Mouse (Mus musculus) cerebellum, adult 8-10 months (tissue): ENCODE data around the gene Gsta4.
"Not testable (repeated sequence)": the region's sequence is repeated elsewhere in the genome, so short reads cannot be mapped to it uniquely, and the experiment has no call there.

Experiments
- DNase-seq: peaks from one replicate; pipeline ENCODE4 v3.0.0; 2022

The Gsta4 gene

DNA sequence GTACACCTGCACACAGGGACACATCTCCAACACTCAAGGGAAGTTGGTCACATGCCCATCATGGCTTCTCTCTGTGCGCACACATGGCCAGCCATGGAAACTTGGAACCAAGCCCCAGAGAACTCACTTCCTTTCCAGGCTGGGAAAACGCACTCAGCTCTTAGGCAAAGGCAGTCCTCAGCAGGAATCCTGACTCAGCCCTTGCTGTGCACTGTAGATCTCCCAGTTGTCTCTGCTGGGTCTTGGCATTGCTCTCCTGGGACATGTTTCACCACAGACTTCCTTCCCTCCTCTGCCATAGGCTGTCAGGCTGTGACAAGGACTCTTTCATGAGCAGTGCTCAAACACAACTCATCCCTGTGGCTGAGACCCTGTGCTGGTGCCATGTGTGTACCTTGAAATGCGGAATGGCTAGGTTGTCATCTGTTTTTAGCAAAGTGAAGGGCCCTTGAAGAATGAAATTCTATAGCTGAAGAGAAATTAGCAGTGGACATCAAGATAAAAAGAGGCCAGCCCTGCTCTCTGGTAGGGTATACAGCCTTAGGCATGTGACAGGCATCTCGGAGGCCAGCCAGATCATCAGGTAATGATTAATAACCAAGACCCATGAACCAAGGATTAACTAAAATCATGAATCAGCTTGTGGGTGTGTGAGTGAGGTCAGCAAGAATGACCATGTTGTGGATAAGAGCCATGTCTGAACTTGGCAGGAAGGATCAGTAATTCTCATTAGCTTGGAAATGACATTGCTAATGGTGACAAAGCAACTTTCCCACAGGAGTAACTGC, 73.3 kb downstream of the Gsta4 start:
- not testable (repeated sequence) for DNase-seq

DNA sequence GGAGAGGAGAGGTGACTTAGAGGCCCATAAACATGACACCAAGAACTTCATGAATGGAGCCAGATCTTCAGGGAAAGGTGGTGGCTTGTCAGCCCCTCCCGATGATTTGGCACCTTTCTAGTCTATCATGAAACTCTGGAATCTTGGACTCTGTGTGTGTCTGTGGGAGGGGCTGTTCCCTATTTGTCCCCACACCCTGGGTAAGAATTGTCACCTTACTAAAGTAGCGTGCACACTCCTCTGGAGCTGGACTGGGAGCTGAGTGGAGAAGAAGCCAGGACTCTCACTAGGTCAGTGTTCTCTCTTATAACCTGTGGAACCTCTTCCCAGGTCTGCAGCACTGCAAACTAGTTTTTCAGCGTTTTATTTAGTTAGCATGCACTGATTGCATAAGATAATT, 74.3 kb downstream of the Gsta4 start, which contains the start of gene Gm3776:
TSS of gene Gm3776 (plus strand) at position 216 of the 400 bp plus-strand sequence.
- DNase-seq, result not testable (repeated sequence)
